Mouse (Mus musculus): Measurements from ENCODE around the gene Xdh. TPM values are rescaled to one million over a fixed set of nuclear protein-coding genes. Genes with fewer than 3 reads are reported as not detected.
"Not testable (repeated sequence)": the region's sequence is repeated elsewhere in the genome, so short reads cannot be mapped to it uniquely, and the experiment has no call there.

Xdh gene
- polyA plus RNA-seq, 1 experiment from 2014 or later, result 0.16 TPM

DNA sequence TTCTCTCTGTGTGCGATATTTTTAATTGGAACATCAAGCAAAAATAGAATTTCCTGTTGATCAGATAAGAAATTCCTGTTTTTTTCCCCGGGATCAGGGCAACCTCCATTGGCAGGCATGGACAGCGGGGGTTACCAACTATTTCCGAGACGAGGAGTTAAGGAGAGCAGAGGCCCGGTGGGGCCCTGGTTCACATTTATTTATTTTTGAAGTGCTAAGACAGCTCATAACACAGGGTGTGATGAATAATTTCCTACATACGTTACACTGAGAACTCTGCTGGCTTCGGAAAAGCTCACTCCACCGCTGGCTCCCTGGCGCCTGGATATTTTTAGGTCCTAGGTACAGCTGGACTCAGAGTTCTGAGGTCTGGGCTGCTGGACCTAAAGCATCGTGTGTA, 97.0 kb downstream of the Xdh start:
- no peaks in the 10 kb centered on the region for H3K27me3 ChIP-seq (ENCODE audit: insufficient read depth, poor library complexity, severe bottlenecking)
- H3K4me1 ChIP-seq, result 0 out of 2 replicates have a peak, but pooled peaks cover 3% of the 10 kb centered on the region
- no peak for DNase-seq (ENCODE audit: low spot score)
- H3K27ac ChIP-seq, result no peak overlapping the region
- H3K4me3 ChIP-seq, result no peak overlapping the region
- no peaks in the 10 kb centered on the region for H3K9me3 ChIP-seq
- 79% methylated on average over 11 of the region's 11 CpGs for WGBS
- H3K36me3 ChIP-seq, result no peaks in the 10 kb centered on the region

DNA sequence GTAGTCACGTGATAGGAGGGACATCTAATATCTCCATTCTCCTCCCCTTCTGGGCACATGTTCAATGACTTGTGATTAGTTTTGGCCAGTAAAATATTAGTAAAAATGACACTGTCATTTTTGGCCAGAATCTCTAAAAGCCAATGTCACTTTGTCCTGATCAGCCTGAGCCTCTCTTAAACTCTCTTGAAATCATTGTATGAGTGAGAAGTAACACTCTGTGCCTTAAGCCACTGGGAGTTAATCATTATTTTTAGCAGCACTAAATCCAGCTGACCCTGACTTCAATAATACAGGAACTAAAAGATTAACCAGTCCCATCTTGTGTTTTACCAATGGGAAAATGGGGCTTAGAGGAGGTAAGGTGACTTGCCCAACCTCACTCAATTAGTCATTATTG, 102.6 kb downstream of the Xdh start:
- H3K4me1 ChIP-seq, result no peaks in the 10 kb centered on the region
- DNase-seq (ENCODE audit: low spot score), result no peak
- H3K27me3 ChIP-seq (ENCODE audit: insufficient read depth, poor library complexity, severe bottlenecking), result no peaks in the 10 kb centered on the region
- H3K27ac ChIP-seq, result no peak overlapping the region
- 71% methylated on average over 1 of the region's 1 CpGs for WGBS
- no peaks in the 10 kb centered on the region for H3K9me3 ChIP-seq
- H3K36me3 ChIP-seq, result no peaks in the 10 kb centered on the region
- H3K4me3 ChIP-seq, result no peak overlapping the region

DNA sequence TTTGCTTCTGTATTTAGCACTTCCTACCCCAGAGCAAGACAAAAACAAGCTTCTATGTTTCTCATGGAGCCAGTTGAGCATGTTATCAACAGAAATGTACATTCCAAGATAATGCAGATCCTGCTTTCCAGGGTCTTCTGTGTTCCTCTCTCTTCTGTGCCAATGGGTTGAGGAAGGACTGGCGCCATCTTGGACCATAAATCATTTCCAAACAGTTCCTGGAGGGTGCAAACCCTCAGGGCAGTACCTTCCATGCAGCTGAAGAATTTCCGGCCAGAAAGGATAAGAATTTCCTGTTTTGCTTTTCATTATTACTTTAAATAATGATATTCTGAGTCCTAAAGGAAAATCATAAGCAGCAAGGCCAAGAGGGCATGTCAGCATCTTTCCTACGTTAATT, 104.4 kb downstream of the Xdh start:
- DNase-seq (ENCODE audit: low spot score), result no peak
- WGBS, result 70% methylated on average over 3 of the region's 3 CpGs
- Histone ChIP-seq H3K9me3 (no peaks in the 10 kb centered on the region), H3K4me1 (peaks cover 5% of the 10 kb centered on the region; the same call in 1 of the 2 replicates), H3K36me3 (no peaks in the 10 kb centered on the region), H3K4me3 (no peak overlapping the region), H3K27me3 (ENCODE audit: insufficient read depth, poor library complexity, severe bottlenecking) (no peaks in the 10 kb centered on the region), H3K27ac (no peak overlapping the region)

DNA sequence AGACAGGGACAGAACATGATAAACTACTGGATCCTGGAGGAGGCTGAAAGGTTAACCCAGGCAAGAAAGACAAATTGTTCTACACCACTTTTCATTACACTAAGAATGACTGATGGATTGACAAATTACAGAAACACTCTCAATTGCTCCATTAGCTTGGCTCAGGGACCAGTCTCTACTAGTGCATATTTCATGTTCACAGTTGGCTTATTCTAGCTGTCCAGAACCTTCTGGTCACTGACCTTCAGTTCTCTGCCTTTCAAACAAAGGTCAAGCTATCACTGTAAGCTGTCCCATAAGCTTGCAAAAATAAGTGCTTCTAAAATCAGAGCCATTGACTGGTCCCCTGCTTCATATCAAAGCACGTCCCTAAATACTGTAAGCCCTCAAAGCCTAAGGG, 107.0 kb downstream of the Xdh start:
- no peaks in the 10 kb centered on the region for H3K9me3 ChIP-seq
- H3K27ac ChIP-seq, result no peak overlapping the region
- WGBS, result 76% methylated on average over 1 of the region's 1 CpGs
- H3K27me3 ChIP-seq (ENCODE audit: insufficient read depth, poor library complexity, severe bottlenecking), result no peaks in the 10 kb centered on the region
- peaks cover 7% of the 10 kb centered on the region; the same call in 1 of the 2 replicates for H3K4me1 ChIP-seq
- no peaks in the 10 kb centered on the region for H3K36me3 ChIP-seq
- no peak for DNase-seq (ENCODE audit: low spot score)
- no peak overlapping the region for H3K4me3 ChIP-seq

DNA sequence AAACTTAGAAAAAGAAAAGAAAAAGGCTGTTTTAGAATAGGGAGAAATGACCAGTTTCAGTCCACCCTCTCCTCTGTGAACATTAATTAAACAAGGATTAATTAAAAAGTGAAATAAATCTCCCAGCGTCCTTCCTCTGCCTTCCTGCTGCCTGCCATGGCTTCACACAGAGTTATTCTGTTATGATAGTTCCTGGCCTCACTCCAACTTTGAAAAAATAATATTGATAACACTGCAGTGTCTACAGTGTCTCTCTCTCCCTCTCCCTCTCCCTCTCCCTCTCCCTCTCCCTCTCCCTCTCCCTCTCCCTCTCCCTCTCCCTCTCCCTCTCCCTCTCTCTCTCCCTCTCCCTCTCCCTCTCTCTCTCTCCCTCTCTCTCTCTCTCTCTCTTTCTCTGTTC, 110.1 kb downstream of the Xdh start:
- 44% methylated on average over 1 of the region's 1 CpGs for WGBS
- H3K27ac ChIP-seq, result not testable (repeated sequence)

DNA sequence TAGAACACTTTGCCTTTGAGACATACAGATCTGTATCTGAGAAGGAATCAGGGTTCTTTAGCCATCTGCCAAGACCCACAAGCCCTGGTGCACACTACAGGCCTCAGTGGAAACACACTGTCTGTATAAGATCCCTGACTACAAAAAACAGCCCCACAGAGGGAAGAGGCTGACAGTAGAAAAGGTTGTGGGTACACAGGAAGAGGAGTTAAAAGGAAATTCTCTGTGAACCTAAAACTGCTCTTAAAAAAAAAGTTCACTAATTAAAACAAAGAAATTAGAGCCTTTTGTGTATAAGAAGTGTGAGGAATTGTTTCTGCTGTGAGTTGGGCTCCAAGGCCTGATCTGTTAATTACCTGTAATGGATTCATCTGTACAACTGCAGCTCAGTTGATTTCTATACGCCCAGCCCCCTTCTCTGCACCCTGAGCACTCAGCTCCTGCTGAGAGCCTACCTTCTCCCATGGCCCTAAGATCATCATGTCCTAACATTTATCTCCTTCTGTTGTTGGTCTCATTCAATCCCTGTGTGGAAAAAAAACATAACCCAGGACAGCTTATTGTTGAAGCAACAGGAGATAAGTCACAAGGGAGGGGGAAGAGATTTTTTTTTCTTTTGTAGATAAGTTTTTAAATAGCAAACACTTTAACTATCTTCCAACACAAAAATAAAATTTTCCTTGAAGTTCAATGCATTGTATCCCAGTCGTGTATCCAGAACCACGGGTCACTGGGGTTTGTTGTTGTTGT, 110.7 kb downstream of the Xdh start:
- WGBS, result 39% methylated on average over 3 of the region's 3 CpGs
- Histone ChIP-seq H3K27ac (no peak overlapping the region), H3K36me3 (no peaks in the 10 kb centered on the region), H3K27me3 (ENCODE audit: insufficient read depth, poor library complexity, severe bottlenecking) (no peaks in the 10 kb centered on the region), H3K4me3 (no peak overlapping the region), H3K9me3 (no peaks in the 10 kb centered on the region), H3K4me1 (peaks cover 7% of the 10 kb centered on the region; the same call in 1 of the 2 replicates)
- no peak for DNase-seq (ENCODE audit: low spot score)

More for the DNA sequence above, 110.1 kb downstream of the Xdh start:
- not testable (repeated sequence) for H3K36me3 ChIP-seq; H3K4me1 ChIP-seq; H3K4me3 ChIP-seq; H3K9me3 ChIP-seq; DNase-seq (ENCODE audit: low spot score); H3K27me3 ChIP-seq (ENCODE audit: insufficient read depth, poor library complexity, severe bottlenecking)

DNA sequence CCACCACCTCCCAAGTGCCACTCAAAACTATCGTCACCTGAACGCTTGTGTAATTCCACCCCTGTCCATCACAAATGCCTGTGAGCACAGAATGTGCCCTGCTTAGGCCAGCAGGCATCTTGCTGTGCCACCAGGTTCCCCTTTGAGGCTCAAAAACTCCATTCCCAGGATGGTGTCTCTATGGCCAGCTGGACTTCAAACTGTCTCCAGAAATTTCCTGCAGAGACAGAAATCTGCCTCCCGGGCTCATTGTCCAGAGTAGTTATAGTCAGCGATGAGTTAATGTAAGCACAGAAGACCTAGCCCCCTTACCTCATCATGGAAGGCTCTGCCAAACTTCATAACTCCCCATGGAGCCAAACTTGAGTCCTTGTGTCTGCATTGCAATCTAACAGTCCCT, 112.8 kb downstream of the Xdh start:
- Histone ChIP-seq H3K4me1 (peaks cover 7% of the 10 kb centered on the region; the same call in 1 of the 2 replicates), H3K27ac (no peak overlapping the region), H3K36me3 (no peaks in the 10 kb centered on the region), H3K9me3 (no peaks in the 10 kb centered on the region), H3K4me3 (no peak overlapping the region), H3K27me3 (ENCODE audit: insufficient read depth, poor library complexity, severe bottlenecking) (no peaks in the 10 kb centered on the region)
- no peak for DNase-seq (ENCODE audit: low spot score)
- 79% methylated on average over 4 of the region's 4 CpGs for WGBS

DNA sequence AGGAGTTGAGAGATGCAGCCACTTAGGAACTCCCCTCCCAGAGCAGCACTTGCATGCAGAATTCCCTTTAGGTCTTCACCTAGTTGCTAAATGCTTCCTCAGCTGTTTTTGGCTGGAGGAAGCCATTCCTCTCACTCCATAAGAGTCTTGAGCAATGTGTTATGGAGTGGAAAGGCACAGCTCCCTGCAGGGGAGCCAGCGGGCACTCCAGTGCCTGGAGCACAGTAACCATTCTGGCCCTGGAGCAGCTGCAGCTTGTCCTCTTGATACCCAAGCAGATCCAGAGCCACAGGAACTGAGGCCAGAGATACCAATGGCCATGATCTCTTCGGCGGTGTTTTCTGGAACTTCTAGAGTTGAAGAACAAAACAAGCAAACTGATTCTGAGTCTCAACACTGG, 113.4 kb downstream of the Xdh start:
- DNase-seq (ENCODE audit: low spot score), result no peak
- H3K4me1 ChIP-seq, result peaks cover 7% of the 10 kb centered on the region; the same call in 1 of the 2 replicates
- H3K9me3 ChIP-seq, result no peaks in the 10 kb centered on the region
- H3K4me3 ChIP-seq, result no peak overlapping the region
- H3K27ac ChIP-seq, result no peak overlapping the region
- no peaks in the 10 kb centered on the region for H3K36me3 ChIP-seq
- no peaks in the 10 kb centered on the region for H3K27me3 ChIP-seq (ENCODE audit: insufficient read depth, poor library complexity, severe bottlenecking)
- WGBS, result 89% methylated on average over 3 of the region's 3 CpGs

Other genes starting within 250 kb of the Xdh start
- gene Galnt14, start 239.7 kb downstream of the Xdh start, polyA plus RNA-seq (2016; fragmentation: Nextera tagmentation; extraction: Ambion mirVana), result 1.3 and 3.0 TPM in 2 replicates
- gene Ehd3, start 146.1 kb downstream of the Xdh start, polyA plus RNA-seq (2016; fragmentation: Nextera tagmentation; extraction: Ambion mirVana), result 4.6 and 12.5 TPM in 2 replicates
- not detected in 2 replicates for gene Srd5a2, start 97.7 kb upstream of the Xdh start, polyA plus RNA-seq (2016; fragmentation: Nextera tagmentation; extraction: Ambion mirVana)

All from heart, embryonic 10.5 days (tissue).